Mouse (Mus musculus) WW6 (cell line): ENCODE results near the gene Nt5c3b.

ENCODE experiments used
- DNase-seq: peaks from one replicate; pipeline ENCODE4 v3.0.0-alpha.2; 2013; ENCODE audit warnings: low read depth, low spot score

The Nt5c3b gene

DNA sequence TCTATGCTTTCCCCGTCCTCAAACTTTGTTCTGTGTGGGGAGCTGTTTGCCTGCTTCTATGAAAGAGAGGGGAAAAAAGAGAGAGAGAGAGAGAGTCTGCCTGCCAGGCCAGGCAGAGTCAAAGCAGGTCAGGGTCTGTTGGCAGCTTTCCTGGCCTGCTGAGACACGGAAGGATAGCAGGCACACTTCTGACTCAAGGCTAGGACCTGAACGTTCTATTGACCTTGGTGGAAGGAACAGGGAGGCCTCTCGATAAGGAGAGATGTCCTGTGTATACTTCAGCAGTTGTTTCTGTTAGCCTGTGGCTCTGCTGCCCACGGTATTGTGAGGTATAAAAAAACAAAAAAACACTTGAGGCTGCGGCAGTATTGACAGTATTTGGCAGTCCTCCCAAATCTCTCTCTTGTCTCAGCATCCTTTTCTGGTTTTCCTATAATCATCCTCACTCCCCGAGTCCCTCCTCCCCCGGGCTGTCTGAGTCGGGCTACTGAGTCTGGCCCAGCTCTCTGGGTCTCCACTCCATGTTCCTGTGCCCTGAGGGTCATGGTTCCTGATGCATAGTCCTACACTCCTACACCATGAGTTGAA is 12.9 kb downstream of the Nt5c3b start:
- no peak for DNase-seq

DNA sequence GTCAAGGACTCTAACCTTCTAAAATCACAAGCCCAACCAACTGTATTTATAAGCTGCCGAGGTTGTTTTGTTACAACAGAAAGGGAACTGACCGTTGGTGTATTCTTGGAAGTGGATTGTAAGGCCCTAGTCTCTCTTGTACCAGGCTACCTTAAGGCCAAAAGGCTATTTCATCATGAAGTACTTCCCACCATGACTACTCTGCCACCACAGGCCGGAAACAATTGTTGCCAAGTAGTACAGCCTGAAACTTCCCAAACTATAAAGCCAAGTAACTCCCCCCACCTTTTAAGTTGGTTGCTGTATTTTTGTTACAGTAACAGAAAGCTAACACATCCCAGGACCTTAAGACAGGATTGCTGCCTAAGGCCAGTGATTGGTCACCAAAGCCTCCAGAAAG is 14.8 kb downstream of the Nt5c3b start:
- no peak for DNase-seq

DNA sequence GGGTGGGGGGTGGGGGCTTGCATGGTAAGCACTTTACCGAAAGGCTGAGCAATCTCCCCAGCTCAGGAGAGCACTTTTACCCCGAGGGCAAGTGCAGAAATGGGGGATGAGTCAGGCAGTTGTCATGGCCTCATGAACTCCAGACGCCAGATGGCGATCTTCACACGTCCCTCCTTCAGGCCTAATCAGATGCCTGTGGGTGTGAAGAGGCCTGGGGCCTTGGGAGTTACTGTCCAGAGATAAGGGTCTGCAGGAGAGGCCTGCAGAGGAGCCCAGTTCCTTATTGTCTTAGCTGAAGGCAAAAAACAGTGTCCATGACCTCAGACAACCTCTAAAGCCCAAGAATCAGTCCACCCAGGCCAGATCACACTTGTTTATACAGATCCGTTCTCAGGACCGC is 15.8 kb downstream of the Nt5c3b start:
- peak; percentile 80 for DNase-seq

DNA sequence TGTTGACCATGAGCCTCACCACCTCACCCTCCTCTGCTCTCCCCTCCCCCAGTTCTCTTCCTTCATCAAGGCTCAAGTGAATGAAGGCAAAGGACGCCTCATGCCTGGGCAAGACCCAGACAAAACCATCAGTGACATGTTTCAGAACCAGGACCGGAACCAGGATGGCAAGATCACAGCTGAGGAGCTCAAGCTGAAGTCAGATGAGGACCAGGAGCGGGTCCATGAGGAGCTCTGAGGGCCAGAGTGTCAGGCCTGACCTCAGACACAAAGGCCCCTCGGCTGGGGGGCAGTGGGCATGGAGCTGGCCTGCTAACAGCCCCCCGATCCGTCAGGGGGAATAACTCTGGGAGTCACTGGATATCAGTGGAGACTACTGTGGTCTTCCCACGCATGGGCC is 17.8 kb downstream of the Nt5c3b start:
- no peak for DNase-seq

DNA sequence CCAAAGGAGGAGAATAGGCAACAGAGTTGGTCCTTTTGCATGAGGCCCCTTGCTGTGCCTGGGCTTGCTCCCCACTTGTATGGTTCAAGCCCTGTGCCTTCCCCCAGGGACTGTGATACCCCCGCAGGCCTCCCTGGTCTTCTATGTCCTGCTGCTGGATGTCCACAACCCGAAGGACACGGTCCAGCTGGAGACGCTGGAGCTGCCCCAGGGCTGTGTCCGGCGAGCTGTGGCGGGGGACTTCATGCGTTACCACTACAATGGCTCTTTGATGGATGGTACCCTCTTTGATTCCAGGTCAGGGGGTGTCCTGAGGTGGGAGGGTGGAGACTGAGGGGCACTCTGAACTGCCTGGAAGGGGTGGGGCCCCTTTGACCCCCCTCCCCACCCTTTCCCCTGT is 20.1 kb downstream of the Nt5c3b start:
- no peak for DNase-seq

DNA sequence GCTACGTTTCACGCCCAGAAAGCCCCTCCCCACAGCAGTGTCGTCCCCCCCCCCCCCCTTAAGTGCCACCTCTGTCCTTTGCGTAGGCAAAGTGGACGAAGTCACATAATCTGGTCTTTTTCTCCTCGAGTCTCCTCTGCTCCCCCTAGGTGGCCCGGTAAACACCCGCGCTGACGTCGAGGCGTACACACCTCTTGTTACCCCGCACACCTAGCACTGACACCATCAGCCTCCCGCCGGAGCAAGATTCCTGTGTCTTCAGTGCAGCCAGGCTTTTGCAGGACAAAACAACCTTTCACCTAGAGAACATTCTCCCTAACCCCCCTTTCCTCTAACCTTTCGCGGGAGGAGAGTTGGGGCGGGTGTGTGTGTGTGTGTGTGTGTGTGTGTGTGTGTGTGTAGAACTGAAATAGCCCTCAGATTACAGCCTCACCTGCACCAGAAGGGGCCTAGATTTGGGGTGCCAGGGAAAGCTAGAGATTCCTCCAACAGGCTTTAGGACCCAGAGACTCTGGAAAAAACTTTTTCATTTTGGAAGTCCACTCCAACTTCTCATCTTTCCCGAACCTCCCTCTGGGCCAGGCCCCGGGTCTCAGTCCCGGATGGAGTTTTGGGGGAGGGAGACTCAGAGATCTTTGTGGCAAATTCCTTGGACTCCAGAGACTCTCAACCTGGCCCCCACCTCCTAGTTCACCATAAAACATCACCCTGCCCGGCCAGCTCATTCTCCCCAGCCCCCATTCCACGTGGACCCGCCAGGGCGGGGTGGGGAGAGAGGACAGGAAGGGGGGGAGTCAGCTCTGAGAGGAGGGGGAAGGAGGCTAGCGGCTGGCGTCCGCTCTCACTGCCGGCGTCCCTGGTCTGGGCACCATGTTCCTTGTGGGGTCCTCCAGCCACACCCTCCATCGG is 26.4 kb downstream of the Nt5c3b start, which contains the start of gene Fkbp10:
Gene Fkbp10, plus strand, starts transcription at position 784 of the 909 bp plus-strand sequence.
- no peak for DNase-seq

DNA sequence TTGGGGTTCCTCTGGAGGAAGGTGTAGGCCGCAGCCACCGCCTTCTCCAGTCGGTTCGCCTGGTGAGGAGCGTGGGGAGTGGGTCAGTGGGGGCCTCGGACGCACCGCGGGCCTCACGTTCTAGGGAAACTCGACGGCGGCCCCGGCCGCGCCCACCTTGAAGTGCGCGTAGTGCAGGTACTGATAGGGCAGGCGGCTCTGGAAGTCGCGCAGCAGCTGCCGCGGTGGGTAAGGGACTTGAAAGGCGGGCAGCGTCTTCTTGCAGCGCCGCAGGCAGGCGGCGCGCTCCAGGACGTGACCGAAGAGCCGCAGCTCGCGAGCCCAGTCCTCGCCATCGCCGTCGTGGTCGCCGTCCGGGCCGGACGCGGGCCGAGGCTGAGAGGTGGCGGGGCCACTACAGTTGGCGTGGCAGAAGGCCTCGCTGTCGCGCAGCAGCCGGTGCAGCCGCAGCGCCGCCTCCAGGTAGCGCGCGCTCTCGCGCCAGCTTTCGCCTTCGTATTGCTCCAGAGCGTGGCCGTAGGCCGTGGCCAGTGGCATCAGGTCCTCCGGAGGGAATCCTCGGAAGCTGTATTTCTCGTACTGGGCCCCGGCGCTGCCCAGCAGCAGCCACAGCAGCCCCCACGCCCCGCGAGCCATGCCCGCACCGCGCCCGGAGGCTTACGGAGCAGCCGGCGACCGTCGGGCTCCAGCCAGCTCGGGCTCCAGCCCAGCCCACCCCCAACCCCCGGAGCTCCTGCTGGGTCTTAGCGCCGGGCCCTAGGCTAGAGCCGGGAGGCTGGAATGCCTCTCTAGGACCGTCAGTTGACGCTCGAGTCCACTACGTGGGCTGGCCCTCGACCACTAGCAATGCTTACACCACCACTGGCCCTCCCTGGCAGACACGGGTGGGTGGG is 27.3 kb downstream of the Nt5c3b start, which contains the start of gene P3h4:
Gene P3h4, minus strand, starts transcription at position 816 of the 893 bp plus-strand sequence.
- no peak for DNase-seq

DNA sequence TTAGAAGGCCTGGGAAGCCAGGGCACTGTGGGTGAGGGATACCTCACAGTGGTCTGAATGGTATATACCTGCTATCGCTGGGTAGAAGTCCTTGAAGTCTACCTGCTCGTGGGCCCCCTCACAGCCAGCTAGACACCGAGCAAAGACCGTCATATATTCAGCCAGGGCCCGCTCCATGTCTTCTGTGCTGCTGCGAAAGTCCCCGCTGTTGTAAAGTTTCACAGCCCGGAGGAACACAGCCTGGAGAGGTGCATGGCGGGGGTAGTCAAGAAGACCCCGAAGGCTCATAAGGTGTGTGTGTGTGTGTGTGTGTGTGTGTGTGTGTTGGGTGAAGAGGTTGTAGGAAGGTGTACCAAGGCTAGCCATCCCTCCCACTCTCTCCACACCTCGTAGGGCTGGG is 28.1 kb downstream of the Nt5c3b start:
- DNase-seq = no peak

DNA sequence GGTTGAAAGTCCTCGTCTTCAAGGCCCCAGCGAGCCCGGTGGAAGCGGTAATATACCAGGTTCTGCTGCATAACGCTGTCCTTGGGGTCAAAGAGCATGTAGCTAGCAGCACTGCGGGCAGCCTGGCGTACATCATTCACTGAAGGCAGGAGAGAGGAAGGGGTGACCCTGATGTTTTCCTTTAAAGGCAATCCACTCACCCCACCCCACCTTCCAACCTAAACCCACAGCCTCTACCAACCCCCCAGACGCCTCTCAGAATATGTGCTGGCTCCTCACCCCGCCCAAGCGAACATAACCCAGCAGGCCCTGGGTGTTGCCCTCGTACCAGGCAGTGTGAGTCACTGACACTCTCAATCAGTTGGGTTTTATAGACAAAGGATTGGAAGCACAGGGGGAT is 29.9 kb downstream of the Nt5c3b start:
- DNase-seq = no peak

DNA sequence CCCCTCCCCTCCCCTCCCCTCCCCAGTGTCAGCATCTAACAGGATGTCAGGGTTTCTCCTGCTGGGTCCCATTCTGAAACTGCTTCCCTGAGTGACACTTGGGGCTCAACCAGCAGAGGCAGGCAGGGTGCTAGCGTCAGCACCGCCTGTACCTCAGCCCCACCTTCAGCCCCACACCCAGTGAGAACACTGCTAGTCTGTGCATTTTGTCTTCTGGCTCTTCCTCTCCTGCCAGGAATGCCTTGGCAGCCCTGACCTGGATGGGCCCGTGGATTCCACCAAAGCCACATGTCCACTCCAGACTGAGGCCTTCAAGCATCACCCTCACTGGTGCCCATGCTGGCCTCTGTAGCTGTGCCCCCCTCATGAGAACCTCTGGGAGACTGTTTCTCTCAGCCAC is 31.9 kb downstream of the Nt5c3b start:
- DNase-seq = no peak

DNA sequence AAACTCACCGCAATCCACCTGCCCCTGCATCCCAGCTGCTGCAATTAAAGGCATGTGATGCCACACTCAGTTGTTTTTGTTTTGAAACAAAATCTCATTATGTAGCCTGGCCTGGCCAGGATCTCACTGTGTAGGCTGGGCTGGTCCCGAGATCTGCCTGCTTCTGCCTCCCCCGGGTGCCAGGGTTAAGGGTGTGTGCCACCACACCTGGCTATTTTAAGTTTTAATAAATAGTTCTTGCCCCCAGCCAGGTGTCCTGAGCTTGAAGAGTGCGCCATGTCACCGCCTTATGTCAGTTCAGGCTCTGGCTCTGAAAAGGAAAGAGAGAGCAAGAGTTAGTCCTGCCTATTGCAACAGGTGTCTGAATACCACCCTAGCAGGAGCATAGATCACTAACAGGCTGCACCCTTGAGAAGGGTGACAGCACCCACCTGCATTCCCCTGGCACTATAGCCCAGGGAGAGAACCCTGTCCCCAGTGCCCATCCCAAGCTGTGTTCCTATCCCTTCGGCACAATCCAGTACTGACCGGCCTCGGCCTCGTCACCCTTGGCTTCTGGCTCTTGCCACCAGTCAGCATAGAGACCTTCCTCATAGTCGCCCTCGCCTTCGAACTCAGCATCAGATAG is 32.7 kb downstream of the Nt5c3b start:
- no peak for DNase-seq

DNA sequence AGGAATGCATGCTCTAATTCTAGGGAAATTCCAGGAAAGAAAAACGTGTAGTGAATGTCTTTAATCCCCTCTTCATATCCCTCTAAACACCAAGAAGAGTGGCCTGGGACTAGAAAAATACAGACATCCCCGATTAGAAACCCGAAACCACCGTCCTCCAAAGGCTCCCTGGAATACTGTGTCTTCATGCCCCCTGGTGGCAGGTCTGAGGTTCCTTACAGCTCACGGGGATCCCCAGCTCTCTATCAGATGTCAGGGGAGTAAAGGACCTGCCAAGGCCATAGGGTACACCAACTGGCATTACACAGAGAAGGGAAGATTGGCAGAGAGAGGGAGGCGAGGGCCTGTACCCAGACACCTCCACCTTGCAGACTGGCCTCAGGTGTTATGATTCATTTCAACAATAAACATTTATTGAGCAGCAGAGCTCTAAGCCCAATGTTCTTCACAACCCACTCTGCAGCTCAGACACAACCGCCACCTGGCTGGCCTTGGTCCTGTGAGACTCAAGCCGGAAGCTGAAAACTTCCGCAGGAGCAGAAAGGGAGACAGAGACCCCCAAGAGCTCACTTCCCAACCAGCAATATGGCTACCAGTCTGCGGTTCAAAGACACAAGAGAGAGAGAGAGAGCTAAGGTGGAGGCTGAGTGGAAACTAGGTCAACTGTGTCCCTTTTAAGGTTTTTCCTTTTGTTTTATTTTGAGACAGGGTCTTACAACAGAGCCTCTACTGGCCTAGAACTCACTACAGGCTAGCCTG is 33.4 kb downstream of the Nt5c3b start:
- DNase-seq = no peak

DNA sequence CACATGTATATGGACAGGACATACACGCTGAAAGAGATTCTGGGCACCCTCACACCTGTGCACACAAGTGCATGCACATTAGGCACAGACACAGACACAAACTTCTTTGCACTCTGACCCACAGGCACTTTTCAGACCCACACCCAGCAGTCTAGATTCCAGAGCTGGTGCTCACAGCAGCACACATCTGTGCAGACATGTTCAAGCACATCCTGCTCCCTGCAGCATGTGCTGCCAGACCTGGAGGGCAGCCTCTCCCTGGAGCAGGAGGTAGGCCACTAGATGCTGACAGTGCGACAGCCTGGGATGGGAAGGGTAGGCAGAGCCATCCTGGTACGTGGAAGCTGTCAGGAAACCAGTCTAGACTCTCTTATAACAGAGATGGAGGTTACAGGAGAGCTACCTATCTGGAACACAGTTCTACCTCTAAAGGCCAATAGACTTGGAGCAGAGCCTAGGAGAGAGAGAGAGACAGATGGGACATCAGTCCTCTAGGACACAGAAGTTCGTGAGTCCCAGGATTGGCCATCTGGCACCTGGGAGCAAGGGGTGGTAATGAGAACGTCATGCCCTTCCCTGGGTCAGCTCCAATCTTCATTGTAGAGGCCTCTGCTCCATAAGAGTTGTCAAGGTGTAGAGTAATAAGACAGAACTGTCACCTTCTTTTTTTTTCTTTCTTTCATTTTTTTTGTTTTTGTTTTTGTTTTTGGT is 34.5 kb downstream of the Nt5c3b start:
- no peak for DNase-seq

DNA sequence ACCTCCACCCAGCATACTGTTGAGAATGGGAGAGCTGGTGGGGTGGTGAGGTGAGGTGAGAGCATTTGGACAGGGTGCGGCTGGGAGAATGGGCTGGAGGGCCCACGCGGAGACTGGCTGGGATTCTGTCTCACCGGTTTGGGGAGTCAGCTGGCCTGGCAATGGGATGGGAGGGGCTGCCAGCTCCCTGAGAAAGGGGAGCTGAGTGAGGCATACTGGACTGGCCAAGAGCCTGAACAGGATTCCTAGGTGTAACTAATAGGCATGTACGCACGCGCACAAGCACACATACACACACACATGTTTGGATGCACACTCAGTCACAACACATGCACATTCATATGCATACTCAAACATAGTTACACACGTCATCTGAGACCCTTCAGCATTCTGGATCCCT is 35.3 kb downstream of the Nt5c3b start:
- no peak for DNase-seq

DNA sequence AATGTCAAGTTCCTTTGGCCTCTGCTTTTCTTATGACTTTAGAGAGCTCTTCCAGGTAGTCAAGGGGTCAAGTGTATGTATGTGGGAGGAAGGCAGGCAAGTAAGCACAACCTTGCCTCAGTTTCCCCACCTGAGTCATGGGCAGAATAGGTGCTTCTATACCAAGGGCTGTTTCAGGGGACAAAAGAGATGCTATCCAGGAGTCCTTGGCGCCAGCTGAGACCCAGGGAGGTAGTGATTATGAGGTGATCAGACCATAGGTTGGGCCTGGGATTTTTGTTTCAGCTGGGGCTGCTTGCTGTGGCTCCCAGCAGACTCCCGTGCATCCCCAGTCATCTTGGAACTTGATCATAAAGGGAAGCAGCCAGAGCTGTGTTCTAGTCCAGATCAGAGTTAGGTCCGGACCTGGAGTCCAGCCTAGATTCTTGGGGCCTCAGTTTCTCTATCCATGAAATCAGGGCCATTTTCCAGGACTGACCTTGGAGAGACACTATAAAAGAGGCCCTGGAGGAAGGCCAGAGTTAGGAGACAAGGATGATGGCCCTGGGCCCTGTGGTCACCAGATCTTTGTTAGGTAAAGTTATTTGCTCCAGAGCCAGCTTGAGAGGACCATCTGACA is 37.0 kb downstream of the Nt5c3b start:
- no peak for DNase-seq

DNA sequence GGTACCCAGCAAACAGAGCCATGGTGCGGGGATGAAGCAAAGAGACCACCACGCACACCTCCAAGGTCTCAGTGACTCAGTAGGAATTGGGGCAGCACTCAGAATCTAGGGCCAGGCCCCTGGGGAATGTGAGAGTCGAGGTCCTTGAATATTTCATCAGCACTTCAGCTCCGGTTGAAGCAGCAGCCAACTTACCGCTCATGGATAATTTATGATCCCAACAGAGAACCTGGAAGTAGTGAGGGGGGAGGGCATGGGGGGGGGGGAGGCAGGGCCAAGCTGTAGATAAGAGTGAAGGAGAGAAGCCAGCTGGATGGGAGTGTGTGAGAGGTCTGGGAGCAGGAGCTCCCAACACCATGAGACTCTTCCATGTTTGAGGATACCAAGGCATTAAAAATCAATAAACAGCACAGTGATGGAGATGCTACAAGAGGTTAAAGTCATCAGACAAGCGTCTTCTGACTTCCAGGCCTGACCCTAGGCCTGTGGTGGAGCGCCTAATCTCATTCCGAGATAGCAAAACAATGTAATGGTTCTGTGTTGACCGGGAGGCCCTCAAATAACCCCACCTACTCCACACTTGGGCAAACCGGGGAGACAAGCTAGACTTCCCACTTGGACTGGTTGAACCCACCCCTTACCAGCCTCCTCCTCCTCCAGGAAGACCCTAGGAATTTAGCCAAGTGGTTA is 38.0 kb downstream of the Nt5c3b start:
- no peak for DNase-seq

DNA sequence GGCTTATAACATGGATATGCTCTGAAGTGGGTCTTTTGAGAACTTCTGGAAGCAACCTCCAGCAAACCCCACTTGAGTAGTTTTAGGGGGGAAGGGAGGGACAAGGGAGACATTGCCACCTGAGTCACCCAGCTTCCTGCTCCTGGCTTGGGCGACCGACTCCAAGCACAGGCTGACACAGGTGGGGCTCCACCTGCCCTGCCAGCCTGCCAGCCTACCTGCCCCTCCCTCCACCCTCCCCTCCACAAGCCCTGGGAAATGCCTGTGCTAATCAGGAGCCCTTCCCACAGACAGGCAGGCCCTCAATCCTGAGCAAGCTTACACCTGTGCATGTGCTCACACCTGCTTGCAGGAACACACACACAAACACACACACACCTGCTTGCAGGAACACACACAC is 38.9 kb downstream of the Nt5c3b start:
- DNase-seq = no peak

DNA sequence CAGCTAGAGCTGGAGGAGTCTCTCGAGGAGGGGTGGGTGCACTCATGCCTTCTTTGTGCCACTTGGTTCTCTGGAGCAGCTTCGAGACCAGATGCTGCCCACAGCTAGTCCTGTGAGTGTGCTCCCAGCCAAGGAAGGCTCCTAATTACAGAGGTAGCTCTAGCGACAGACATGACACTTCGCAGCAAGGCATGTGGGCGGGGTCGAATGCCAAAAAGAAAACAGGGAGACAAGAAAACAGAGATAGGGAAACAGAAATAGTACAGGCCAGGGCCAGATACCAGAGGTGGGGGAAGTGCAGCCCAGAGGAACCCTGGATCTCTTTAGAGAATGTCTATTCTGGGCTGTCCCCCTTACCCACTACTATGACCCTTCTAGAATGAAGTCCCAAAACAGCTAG is 39.4 kb downstream of the Nt5c3b start:
- DNase-seq = no peak

DNA sequence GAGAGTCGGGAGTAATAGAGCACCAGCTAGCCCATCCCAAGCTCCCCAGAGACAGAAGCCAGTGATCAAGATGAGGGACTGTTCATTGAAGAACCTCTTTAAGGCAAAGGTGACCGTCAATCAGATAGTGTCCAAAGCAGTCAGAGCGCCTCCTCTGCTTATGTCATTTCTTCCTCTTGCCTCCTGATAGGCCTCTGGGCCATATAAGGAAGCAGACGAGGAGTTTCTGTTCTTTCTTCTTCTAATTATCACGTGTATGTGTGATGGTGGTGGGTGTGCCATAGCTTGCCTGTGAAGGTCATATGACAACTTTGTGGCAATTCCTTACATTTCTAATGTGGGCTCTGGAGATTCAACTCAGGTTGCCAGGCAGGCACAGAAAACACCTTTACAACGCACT is 40.8 kb downstream of the Nt5c3b start:
- DNase-seq = no peak
